Mouse (Mus musculus) midbrain, embryonic 15.5 days (tissue): ENCODE measurements around the gene Ip6k3. TPM values are rescaled to one million over a fixed set of nuclear protein-coding genes. Genes with fewer than 3 reads are reported as not detected.
A peak's percentile ranks its signal among the peaks of the same experiment; 100 is the strongest.

Experiments used
- ATAC-seq: fragments of 200-750 bp; cut with Nextera tagmentation; replicated peaks from 2 replicates; pipeline ENCODE4 v1.8.0; 2017; ENCODE audit warnings: moderate TSS enrichment
- H3K27ac ChIP-seq: fragments of 300-500 bp; sonication (generic); 2 replicates; pipeline ENCODE4 v1.5.1; 2015; ENCODE audit warnings: mild to moderate bottlenecking, inconsistent platforms
- H3K27me3 ChIP-seq: fragments of 300-500 bp; sonication (generic); replicated peaks from 2 replicates; pipeline ENCODE4 v1.6.1; 2015; ENCODE audit warnings: inconsistent platforms
- H3K36me3 ChIP-seq: fragments of 300-500 bp; sonication (generic); replicated peaks from 2 replicates; pipeline ENCODE4 v1.6.1; 2015; ENCODE audit warnings: inconsistent platforms
- H3K4me1 ChIP-seq: fragments of 300-500 bp; sonication (generic); 2 replicates; pipeline ENCODE4 v1.6.1; 2015; ENCODE audit warnings: inconsistent platforms
- H3K4me2 ChIP-seq: fragments of 300-500 bp; sonication (generic); 2 replicates; pipeline ENCODE4 v1.6.1; 2015; ENCODE audit warnings: inconsistent platforms, mild to moderate bottlenecking, moderate library complexity
- H3K4me3 ChIP-seq: fragments of 300-500 bp; sonication (generic); 2 replicates; pipeline ENCODE4 v1.5.1; 2015; ENCODE audit warnings: mild to moderate bottlenecking, inconsistent platforms
- H3K9ac ChIP-seq: fragments of 300-500 bp; sonication (generic); 2 replicates; pipeline ENCODE4 v1.6.1; 2015; ENCODE audit warnings: mild to moderate bottlenecking, inconsistent platforms
- H3K9me3 ChIP-seq: fragments of 300-500 bp; sonication (generic); 2 replicates; pipeline ENCODE4 v1.6.1; 2016; ENCODE audit warnings: inconsistent platforms
- WGBS: fragments of 180-500 bp; shearing (Covaris S2); methylation state at CpG from one replicate; pipeline ENCODE4 v1.1.7; 2015; ENCODE audit warnings: mixed read lengths; 5-methylcytosine and 5-hydroxymethylcytosine counted together
- polyA plus RNA-seq: library from polyadenylated mRNA; unstranded; fragments of >200 nt; fragmentation: Nextera tagmentation; extraction: Ambion mirVana; gene quantifications from 2 replicates; pipeline ENCODE4 v1.2.1, GENCODE M21; 2015

The Ip6k3 gene
- polyA plus RNA-seq, 1 experiment from 2014 or later: 0.21 TPM

DNA sequence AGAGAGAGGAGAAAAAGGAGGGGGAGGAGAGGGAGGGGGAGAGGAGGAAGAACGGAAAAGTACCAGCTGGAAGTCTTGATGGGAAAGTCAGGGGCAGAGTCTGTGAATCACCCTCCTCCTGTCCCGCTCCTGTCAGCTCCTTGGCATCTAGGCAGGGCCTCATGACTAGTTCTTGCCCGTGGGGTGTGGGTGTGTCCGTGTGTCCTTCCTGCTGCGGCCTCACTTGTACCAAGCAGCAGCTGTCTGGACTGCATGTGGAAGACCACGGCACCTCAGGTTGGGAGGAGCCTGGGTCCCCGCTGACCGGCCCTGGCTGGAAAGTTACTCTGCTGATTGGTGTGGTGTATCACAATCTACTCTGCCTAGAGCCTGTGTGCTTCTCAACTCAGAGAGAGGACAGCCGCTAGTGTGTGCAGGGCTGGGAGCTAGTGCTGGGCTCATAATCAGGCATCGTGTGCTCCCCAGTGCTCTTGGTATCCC is 25.6 kb downstream of the Ip6k3 start:
- Histone ChIP-seq H3K9me3 (no peaks in the 10 kb centered on the region), H3K4me1 (peaks cover 33% of the 10 kb centered on the region), H3K27ac (no peak overlapping the region), H3K9ac (no peak overlapping the region), H3K4me2 (no peak overlapping the region), H3K4me3 (no peak overlapping the region), H3K27me3 (no peaks in the 10 kb centered on the region), H3K36me3 (no peaks in the 10 kb centered on the region)
- WGBS: 59% methylated on average over 10 of the region's 10 CpGs
- ATAC-seq: no peak

DNA sequence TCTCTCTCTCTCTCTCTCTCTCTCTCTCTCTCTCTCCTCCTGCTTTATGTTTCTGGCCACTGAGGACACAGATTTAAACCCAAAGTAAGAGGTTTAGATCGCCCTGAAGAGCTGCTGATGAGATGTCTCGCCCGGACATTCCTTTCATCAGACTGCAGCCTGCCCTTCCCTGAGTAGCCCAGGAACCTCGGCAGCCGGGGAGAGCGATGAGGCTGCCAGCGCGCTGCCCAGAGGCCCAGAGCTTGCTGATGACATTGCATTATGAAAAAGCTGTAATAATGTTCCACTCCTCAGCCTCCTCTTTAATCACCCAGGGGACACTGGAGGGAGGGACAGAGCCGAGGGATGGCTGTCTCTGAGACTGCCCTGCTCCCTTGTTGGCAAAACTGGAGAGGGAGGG is 27.3 kb downstream of the Ip6k3 start:
- no peak for ATAC-seq
- Histone ChIP-seq H3K27ac (peak overlapping the region; percentile 24; the same call in 1 of the 2 replicates), H3K36me3 (no peaks in the 10 kb centered on the region), H3K9me3 (no peaks in the 10 kb centered on the region), H3K9ac (no peak overlapping the region), H3K4me3 (no peak overlapping the region), H3K27me3 (no peaks in the 10 kb centered on the region), H3K4me1 (peaks cover 27% of the 10 kb centered on the region), H3K4me2 (no peak overlapping the region)
- WGBS: 46% methylated on average over 9 of the region's 9 CpGs

DNA sequence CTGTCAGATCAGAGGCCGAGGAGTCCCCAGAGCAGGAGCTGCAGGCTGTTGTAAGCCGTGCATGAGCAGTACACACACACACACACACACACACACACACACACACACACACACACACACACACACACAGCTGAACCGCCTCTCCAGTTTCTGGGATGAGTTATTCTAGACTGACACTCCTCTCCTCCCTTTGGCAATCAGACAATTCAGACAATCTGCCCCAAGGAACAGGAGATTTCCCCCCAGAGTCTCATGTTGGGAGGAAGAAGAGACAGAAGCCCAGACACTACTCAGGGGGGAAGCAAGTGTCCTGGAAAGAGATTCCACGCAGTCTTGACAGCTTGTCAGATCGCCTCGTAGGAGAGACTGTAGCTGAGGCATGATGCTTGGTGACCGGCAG is 28.3 kb downstream of the Ip6k3 start:
- H3K9me3 ChIP-seq: no peaks in the 10 kb centered on the region
- ATAC-seq: no peak
- H3K9ac ChIP-seq: no peak overlapping the region
- peaks cover 30% of the 10 kb centered on the region for H3K4me1 ChIP-seq
- no peak overlapping the region for H3K4me3 ChIP-seq
- 28% methylated on average over 7 of the region's 7 CpGs for WGBS
- 0 out of 2 replicates have a peak, but pooled peaks cover 3% of the 10 kb centered on the region for H3K27me3 ChIP-seq
- H3K36me3 ChIP-seq: no peaks in the 10 kb centered on the region
- no peak overlapping the region for H3K4me2 ChIP-seq
- H3K27ac ChIP-seq: peak overlapping the region; percentile 40

DNA sequence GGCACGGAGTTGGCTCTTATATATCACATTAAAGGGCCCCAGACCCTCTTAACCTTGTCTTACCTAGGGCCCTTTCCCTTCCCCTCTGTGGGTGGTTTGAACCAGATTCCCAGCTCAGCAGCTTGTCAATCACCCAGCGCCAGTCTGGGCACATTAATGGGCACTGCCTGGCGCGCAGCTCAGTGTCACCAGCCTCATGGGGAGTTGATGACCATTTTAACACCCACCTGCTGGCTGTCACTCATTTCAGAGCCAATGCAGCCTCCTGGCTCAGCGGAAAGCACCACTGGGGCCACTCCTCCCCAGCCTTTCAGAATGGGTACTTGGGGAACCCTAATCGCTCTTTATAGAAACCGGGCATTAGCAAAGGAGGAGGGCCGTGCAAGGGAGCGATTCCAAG is 29.2 kb downstream of the Ip6k3 start:
- 58% methylated on average over 9 of the region's 9 CpGs for WGBS

GRCm38 (mm10) chr17:27134715-27135114 is 32.9 kb downstream of the Ip6k3 start:
- Histone ChIP-seq H3K9me3 (no peaks in the 10 kb centered on the region), H3K9ac (no peak overlapping the region), H3K4me2 (no peak overlapping the region), H3K27me3 (0 out of 2 replicates have a peak, but pooled peaks cover 3% of the 10 kb centered on the region), H3K4me3 (no peak overlapping the region), H3K36me3 (no peaks in the 10 kb centered on the region), H3K4me1 (peaks cover 56% of the 10 kb centered on the region), H3K27ac (no peak overlapping the region)
- WGBS: 30% methylated on average over 3 of the region's 3 CpGs
- ATAC-seq: no peak

More for the DNA sequence above, 29.2 kb downstream of the Ip6k3 start:
- Histone ChIP-seq H3K9me3 (no peaks in the 10 kb centered on the region), H3K9ac (no peak overlapping the region), H3K4me2 (no peak overlapping the region), H3K27me3 (0 out of 2 replicates have a peak, but pooled peaks cover 3% of the 10 kb centered on the region), H3K36me3 (no peaks in the 10 kb centered on the region), H3K27ac (no peak overlapping the region), H3K4me3 (no peak overlapping the region), H3K4me1 (peaks cover 32% of the 10 kb centered on the region)
- ATAC-seq: no peak

DNA sequence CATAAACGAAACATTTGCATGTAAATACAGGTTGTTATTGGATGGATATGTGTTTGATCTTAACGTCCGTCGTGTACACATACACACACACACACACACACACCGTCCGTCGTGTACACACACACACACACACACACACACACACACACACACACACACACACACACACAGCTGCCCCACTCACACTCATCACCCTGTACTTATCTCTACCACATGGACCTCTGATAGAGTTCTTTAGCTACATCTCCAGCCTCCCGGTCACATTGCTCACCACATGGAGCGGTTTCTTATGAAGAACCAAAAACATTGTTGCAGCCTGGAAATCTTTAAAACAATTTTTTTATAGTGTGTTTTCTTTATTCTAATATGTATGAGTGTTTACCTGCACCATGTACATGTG is 33.4 kb downstream of the Ip6k3 start:
- Histone ChIP-seq H3K4me1 (peaks cover 56% of the 10 kb centered on the region), H3K27me3 (0 out of 2 replicates have a peak, but pooled peaks cover 3% of the 10 kb centered on the region), H3K9ac (peak overlapping the region; percentile 89), H3K9me3 (no peaks in the 10 kb centered on the region), H3K4me2 (peak overlapping the region; percentile 48), H3K4me3 (peak overlapping the region; percentile 82), H3K27ac (peak overlapping the region; percentile 90), H3K36me3 (no peaks in the 10 kb centered on the region)
- WGBS: 33% methylated on average over 6 of the region's 9 CpGs
- peak; percentile 35 for ATAC-seq

- peak within 1 kb of the TSS; percentile 82 for H3K4me3 ChIP-seq
- H3K27me3 ChIP-seq: 0 out of 2 replicates have a peak, but pooled peaks cover 3% of the 10 kb centered on the region
- H3K4me2 ChIP-seq: peak within 1 kb of the TSS; percentile 48
- H3K9ac ChIP-seq: peak within 1 kb of the TSS; percentile 89
- peak within 1 kb of the TSS; percentile 90 for H3K27ac ChIP-seq
- ATAC-seq: peak; percentile 89
- H3K4me1 ChIP-seq: peaks cover 57% of the 10 kb centered on the region
- no peaks in the 10 kb centered on the region for H3K9me3 ChIP-seq
- WGBS: under 1% methylated on average over 46 of the region's 46 CpGs
- no peaks in the 10 kb centered on the region for H3K36me3 ChIP-seq
These were observed 33.9 kb downstream of the Ip6k3 start, which contains the start of gene Uqcc2 for GRCm38 (mm10) chr17:27133551-27134141. Gene Uqcc2 (minus strand): TSS chr17:27133916.

DNA sequence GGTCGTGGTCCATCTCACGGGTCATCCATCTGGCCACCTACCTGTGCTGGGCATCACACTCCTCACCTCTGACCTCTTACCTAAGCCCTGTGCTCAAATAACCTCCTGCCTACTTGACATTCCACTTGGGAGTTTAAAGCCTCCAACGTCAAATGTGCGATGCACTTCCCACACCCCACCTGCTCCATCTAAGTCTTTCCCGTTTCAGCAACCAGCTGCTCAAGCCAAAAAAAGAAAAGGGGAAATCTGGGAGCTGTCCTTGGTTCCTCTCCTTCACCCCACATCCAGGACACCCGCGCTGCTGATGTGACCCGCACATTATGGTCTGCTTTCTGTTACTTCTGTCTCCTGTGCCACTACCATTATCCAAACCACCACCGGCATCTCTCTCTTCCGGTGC is 35.4 kb downstream of the Ip6k3 start:
- WGBS: 91% methylated on average over 10 of the region's 10 CpGs
- no peak overlapping the region for H3K4me2 ChIP-seq
- no peak for ATAC-seq
- H3K27ac ChIP-seq: no peak overlapping the region
- H3K4me1 ChIP-seq: peaks cover 64% of the 10 kb centered on the region
- 0 out of 2 replicates have a peak, but pooled peaks cover 3% of the 10 kb centered on the region for H3K27me3 ChIP-seq
- no peak overlapping the region for H3K4me3 ChIP-seq
- H3K9ac ChIP-seq: no peak overlapping the region
- H3K36me3 ChIP-seq: no peaks in the 10 kb centered on the region
- H3K9me3 ChIP-seq: no peaks in the 10 kb centered on the region

- 85% methylated on average over 10 of the region's 10 CpGs for WGBS
- no peak for ATAC-seq
- Histone ChIP-seq H3K4me2 (no peak overlapping the region), H3K36me3 (no peaks in the 10 kb centered on the region), H3K4me3 (no peak overlapping the region), H3K9ac (no peak overlapping the region), H3K27ac (no peak overlapping the region), H3K27me3 (0 out of 2 replicates have a peak, but pooled peaks cover 3% of the 10 kb centered on the region), H3K4me1 (peaks cover 73% of the 10 kb centered on the region), H3K9me3 (no peaks in the 10 kb centered on the region)
These were observed 36.3 kb downstream of the Ip6k3 start for GRCm38 (mm10) chr17:27131240-27131665.

GRCm38 (mm10) chr17:27130246-27130645 is 37.3 kb downstream of the Ip6k3 start:
- Histone ChIP-seq H3K9ac (no peak overlapping the region), H3K27me3 (0 out of 2 replicates have a peak, but pooled peaks cover 3% of the 10 kb centered on the region), H3K9me3 (no peaks in the 10 kb centered on the region), H3K36me3 (no peaks in the 10 kb centered on the region), H3K4me2 (no peak overlapping the region), H3K27ac (peak overlapping the region; percentile 47; the same call in 1 of the 2 replicates), H3K4me1 (peaks cover 83% of the 10 kb centered on the region), H3K4me3 (no peak overlapping the region)
- no peak for ATAC-seq
- WGBS: 46% methylated on average over 9 of the region's 9 CpGs

DNA sequence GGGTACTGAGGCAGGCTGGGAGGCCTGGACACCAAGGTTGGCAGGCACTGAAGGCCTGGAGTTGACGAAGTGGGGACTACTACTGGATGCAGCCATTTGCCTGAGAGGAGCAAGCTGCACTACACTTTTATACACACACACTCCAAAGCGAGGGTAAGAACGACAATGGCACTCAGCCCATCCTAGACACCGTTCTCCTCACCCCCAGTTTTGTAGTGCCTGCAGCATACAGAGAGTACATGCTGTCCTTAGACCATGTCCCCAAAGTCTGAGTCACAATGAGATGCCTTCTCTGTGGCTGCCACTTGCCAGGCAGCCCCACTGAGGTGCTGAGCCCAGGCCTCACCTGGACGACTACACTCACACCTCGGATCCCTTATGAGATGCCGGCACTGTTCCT is 37.8 kb downstream of the Ip6k3 start:
- peak overlapping the region; percentile 16; the same call in 1 of the 2 replicates for H3K27ac ChIP-seq
- H3K36me3 ChIP-seq: no peaks in the 10 kb centered on the region
- ATAC-seq: no peak
- no peaks in the 10 kb centered on the region for H3K9me3 ChIP-seq
- no peaks in the 10 kb centered on the region for H3K27me3 ChIP-seq
- no peak overlapping the region for H3K9ac ChIP-seq
- H3K4me3 ChIP-seq: no peak overlapping the region
- H3K4me2 ChIP-seq: no peak overlapping the region
- peaks cover 84% of the 10 kb centered on the region for H3K4me1 ChIP-seq
- 85% methylated on average over 7 of the region's 7 CpGs for WGBS

DNA sequence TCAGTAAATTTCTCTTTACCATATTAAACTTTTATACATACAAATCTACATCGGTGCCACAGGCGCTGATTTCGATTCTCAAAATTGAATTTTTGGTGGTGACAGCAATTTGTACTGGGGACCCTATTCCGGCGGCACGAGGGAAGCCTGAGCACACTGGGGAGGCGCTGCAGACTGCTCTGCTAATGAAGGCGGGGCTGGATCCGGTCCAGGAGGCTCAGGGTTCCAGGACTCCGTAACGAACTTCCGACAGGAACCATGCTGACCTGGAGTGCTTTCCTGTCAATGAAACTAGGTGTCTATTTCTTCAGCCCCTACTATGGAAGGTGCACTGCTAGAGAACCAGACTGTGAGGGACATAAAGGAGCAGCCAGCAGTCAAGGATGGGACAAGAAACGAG is 38.3 kb downstream of the Ip6k3 start:
- Histone ChIP-seq H3K4me1 (peaks cover 81% of the 10 kb centered on the region), H3K4me2 (no peak overlapping the region), H3K9me3 (no peaks in the 10 kb centered on the region), H3K27ac (0 out of 2 replicates have a peak overlapping the region, but pooled peaks have one; percentile 6), H3K9ac (no peak overlapping the region), H3K36me3 (no peaks in the 10 kb centered on the region), H3K4me3 (no peak overlapping the region), H3K27me3 (no peaks in the 10 kb centered on the region)
- WGBS: 68% methylated on average over 13 of the region's 13 CpGs
- ATAC-seq: no peak

DNA sequence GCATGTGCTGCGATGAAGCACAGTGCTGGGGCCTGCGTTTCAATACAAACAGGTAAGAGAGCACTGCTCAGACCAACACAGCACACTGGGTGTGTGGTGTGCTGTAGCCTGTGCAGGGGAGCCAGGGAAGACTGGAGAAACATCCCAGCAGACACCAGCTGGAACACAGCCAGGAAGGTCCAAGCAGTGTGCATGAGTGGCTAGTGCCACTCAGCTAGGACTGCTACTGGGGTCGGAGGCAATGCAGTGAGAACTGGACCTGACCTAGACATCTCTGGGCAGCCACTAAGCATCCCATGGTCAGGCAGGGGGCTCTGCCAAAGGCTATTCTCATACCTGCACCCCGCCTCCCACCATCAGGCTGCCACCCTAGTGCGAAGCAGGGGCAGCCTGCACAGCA is 39.4 kb downstream of the Ip6k3 start:
- WGBS: 93% methylated on average over 5 of the region's 5 CpGs
- Histone ChIP-seq H3K4me1 (peaks cover 77% of the 10 kb centered on the region), H3K4me3 (no peak overlapping the region), H3K4me2 (no peak overlapping the region), H3K27ac (no peak overlapping the region), H3K9ac (no peak overlapping the region), H3K27me3 (no peaks in the 10 kb centered on the region), H3K36me3 (no peaks in the 10 kb centered on the region), H3K9me3 (no peaks in the 10 kb centered on the region)
- no peak for ATAC-seq
